Mouse (Mus musculus): ENCODE data around the gene Auts2. TPM values are rescaled to one million over a fixed set of nuclear protein-coding genes. Genes with fewer than 3 reads are reported as not detected.

The Auts2 gene
- total and polyA plus RNA-seq, 3 experiments, result not detected

DNA sequence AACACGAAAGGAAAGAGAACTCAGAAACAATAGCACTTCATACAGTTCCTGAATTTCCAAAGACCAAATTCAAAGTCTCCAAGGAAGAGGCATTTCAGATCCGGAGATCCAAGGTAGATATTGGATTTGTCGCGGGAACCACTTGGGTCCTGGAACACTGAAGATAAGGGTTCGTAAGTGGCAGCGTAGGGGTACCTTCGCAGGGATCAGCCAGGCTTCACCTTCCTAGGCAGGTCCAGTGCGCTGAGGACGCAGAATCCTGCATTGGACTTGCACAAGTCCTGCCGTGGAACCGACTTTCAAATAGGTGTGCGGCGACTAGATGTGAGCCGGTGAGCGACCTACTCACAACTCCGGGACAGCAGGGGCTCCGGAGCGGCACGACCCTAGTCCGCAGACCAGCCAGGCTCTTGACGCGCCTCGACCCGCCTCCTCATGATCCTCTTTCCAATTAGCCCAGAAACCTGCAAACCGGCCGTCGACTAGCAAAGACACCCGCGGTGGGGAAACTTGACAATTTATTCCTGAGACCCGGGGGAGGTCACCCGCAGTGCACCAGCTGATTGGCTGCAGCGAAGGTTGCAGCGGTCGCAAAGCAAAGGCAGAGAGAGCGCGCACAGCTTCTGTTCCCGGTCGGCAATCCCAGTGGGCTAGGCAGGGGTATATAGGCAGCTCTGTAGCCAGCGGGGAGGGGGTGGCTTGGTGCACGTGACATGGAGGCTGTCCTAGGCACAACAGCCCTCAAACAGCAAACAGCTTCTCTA lies 926.8 kb downstream of the Auts2 start:
- no peak overlapping the region for H3K4me2 ChIP-seq (ENCODE audit: insufficient read depth, low read depth, poor library complexity, severe bottlenecking)
- dilution Hi-C loops (cut with MboI; ENCODE audit: extremely low pct_ligation_motif_present, extremely low pct_unique_long_range_greater_than_20kb, low sequenced_read_pairs) (no loop called here), in situ Hi-C loops (cut with MboI; ENCODE audit: low pct_ligation_motif_present, low pct_unique_long_range_greater_than_20kb, low sequenced_read_pairs) (no loop called here)
- H3K4me1 ChIP-seq (ENCODE audit: control insufficient read depth in 1 of 2, insufficient read depth in 2 of 2), result no peaks in the 10 kb centered on the region
- peaks cover 89% of the 10 kb centered on the region for H3K9me3 ChIP-seq (replicated peaks; ENCODE audit: low read length)
- H3K9ac ChIP-seq (ENCODE audit: insufficient read depth, low read depth), result no peak overlapping the region
- H3K27me3 ChIP-seq (replicated peaks), result no peaks in the 10 kb centered on the region
- no peak overlapping the region for H3K27ac ChIP-seq (ENCODE audit: insufficient read depth, low read depth)
- no peaks in the 10 kb centered on the region for H3K79me2 ChIP-seq (replicated peaks; ENCODE audit: control insufficient read depth, extremely low read depth, insufficient read depth, poor library complexity, severe bottlenecking)
- DNase-seq (ENCODE audit: extremely low read depth), result no peak
- no peaks in the 10 kb centered on the region for H3K36me3 ChIP-seq (replicated peaks in 1 of 2; ENCODE audit: control insufficient read depth in 1 of 2, insufficient read depth in 1 of 2, low read length in 1 of 2)
- no peak overlapping the region for H3K4me3 ChIP-seq (replicated peaks in 1 of 3; ENCODE audit: low read depth in 2 of 3, low read length in 2 of 3, poor library complexity in 1 of 3)
- TF ChIP-seq NRF1 (IDR thresholded peaks at IDR 0.05; ENCODE audit: low read depth, low read length), result no peak

DNA sequence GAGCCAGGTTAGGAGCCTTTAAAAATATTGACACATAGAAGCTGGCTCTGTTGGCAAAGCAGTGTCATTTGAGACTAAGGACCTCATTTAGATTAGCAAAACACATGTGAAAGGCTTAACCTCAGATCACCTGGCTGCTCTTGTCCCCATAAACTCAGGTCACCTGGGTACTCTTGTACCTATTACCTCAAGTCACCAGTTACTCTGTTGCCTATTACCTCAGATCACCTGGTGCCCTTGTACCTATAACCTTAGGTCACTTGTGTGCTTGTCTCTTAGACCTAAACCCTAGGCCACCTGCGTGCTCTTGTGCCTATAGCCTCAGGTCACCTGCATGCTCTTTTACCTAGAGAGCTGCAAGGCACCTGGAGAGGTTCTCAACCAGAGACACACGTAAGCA lies 928.9 kb downstream of the Auts2 start:
- dilution Hi-C loops (cut with MboI; ENCODE audit: extremely low pct_ligation_motif_present, extremely low pct_unique_long_range_greater_than_20kb, low sequenced_read_pairs), result no loop called here
- H3K9me3 ChIP-seq (replicated peaks; ENCODE audit: low read length), result peaks cover 92% of the 10 kb centered on the region
- H3K4me2 ChIP-seq (ENCODE audit: insufficient read depth, low read depth, poor library complexity, severe bottlenecking), result no peak overlapping the region
- no peak overlapping the region for H3K27ac ChIP-seq (ENCODE audit: insufficient read depth, low read depth)
- H3K9ac ChIP-seq (ENCODE audit: insufficient read depth, low read depth), result no peak overlapping the region
- TF ChIP-seq GABPA (IDR thresholded peaks at IDR 0.05; ENCODE audit: insufficient replicate concordance, low read depth, low read length) (no peak), MAFK (IDR thresholded peaks at IDR 0.05; ENCODE audit: insufficient replicate concordance, low read length) (no peak), MAX (IDR thresholded peaks at IDR 0.05; ENCODE audit: low read length) (no peak), ETS1 (conservative IDR thresholded peaks at IDR 0.05; ENCODE audit: low read depth, low read length) (no peak), ZC3H11A (IDR thresholded peaks at IDR 0.05; ENCODE audit: low read depth, low read length) (no peak)
- no peaks in the 10 kb centered on the region for H3K36me3 ChIP-seq (replicated peaks in 1 of 2; ENCODE audit: control insufficient read depth in 1 of 2, insufficient read depth in 1 of 2, low read length in 1 of 2)
- in situ Hi-C loops (cut with MboI; ENCODE audit: low pct_ligation_motif_present, low pct_unique_long_range_greater_than_20kb, low sequenced_read_pairs), result no loop called here
- no peaks in the 10 kb centered on the region for H3K79me2 ChIP-seq (replicated peaks; ENCODE audit: control insufficient read depth, extremely low read depth, insufficient read depth, poor library complexity, severe bottlenecking)
- no peaks in the 10 kb centered on the region for H3K27me3 ChIP-seq (replicated peaks)
- H3K4me1 ChIP-seq (ENCODE audit: control insufficient read depth in 1 of 2, insufficient read depth in 2 of 2), result no peaks in the 10 kb centered on the region
- H3K4me3 ChIP-seq (replicated peaks in 1 of 3; ENCODE audit: low read depth in 2 of 3, low read length in 2 of 3, poor library complexity in 1 of 3), result no peak overlapping the region
- no peak for DNase-seq (ENCODE audit: extremely low read depth)

DNA sequence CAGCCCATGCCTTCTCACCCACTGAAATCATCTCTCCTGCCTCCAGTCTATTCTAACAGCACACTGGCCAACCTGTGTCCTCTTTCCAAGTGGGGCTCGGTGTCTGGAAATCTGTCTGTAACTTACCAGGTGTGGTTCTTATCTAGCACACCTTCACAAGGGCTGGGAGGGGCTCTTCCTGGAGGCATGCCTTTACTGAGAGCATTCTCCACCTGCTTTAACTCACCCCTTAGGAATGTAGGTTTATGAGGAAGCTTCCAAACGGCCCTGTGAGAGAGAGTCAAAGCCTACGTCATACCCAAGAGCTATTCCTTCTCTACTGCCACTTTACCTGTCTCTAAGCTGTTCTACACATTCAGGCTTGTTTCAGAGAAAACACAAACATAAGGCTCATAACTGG lies 929.8 kb downstream of the Auts2 start:
- no peak overlapping the region for H3K4me3 ChIP-seq (replicated peaks in 1 of 3; ENCODE audit: low read depth in 2 of 3, low read length in 2 of 3, poor library complexity in 1 of 3)
- no peaks in the 10 kb centered on the region for H3K4me1 ChIP-seq (ENCODE audit: control insufficient read depth in 1 of 2, insufficient read depth in 2 of 2)
- H3K9me3 ChIP-seq (replicated peaks; ENCODE audit: low read length), result peaks cover 92% of the 10 kb centered on the region
- H3K9ac ChIP-seq (ENCODE audit: insufficient read depth, low read depth), result no peak overlapping the region
- H3K4me2 ChIP-seq (ENCODE audit: insufficient read depth, low read depth, poor library complexity, severe bottlenecking), result no peak overlapping the region
- TF ChIP-seq TCF12 (IDR thresholded peaks at IDR 0.05; ENCODE audit: low read depth, low read length) (no peak), HCFC1 (IDR thresholded peaks at IDR 0.05; ENCODE audit: low read depth, low read length) (no peak), ZC3H11A (IDR thresholded peaks at IDR 0.05; ENCODE audit: low read depth, low read length) (no peak)
- no peaks in the 10 kb centered on the region for H3K79me2 ChIP-seq (replicated peaks; ENCODE audit: control insufficient read depth, extremely low read depth, insufficient read depth, poor library complexity, severe bottlenecking)
- H3K36me3 ChIP-seq (replicated peaks in 1 of 2; ENCODE audit: control insufficient read depth in 1 of 2, insufficient read depth in 1 of 2, low read length in 1 of 2), result no peaks in the 10 kb centered on the region
- in situ Hi-C loops (cut with MboI; ENCODE audit: low pct_ligation_motif_present, low pct_unique_long_range_greater_than_20kb, low sequenced_read_pairs), result no loop called here
- no peaks in the 10 kb centered on the region for H3K27me3 ChIP-seq (replicated peaks)
- dilution Hi-C loops (cut with MboI; ENCODE audit: extremely low pct_ligation_motif_present, extremely low pct_unique_long_range_greater_than_20kb, low sequenced_read_pairs), result no loop called here
- no peak for DNase-seq (ENCODE audit: extremely low read depth)
- no peak overlapping the region for H3K27ac ChIP-seq (ENCODE audit: insufficient read depth, low read depth)

Measured in CH12.LX (cell line).